Mouse (Mus musculus) midbrain, embryonic 16.5 days (tissue): Measurements from ENCODE around the gene Stambpl1. TPM values are rescaled to one million over a fixed set of nuclear protein-coding genes. Genes with fewer than 3 reads are reported as not detected.

Source experiments
- ATAC-seq: fragments of 200-750 bp; cut with Nextera tagmentation; 2 replicates; pipeline ENCODE4 v1.8.0; 2017; ENCODE audit warnings: moderate TSS enrichment
- H3K27ac ChIP-seq: fragments of 300-500 bp; sonication (generic); 2 replicates; pipeline ENCODE4 v1.5.1; 2014; ENCODE audit warnings: mild to moderate bottlenecking, low read length, mixed read lengths
- H3K27me3 ChIP-seq: fragments of 300-500 bp; sonication (generic); 2 replicates; pipeline ENCODE4 v1.6.1; 2014; ENCODE audit warnings: low read depth, low read length, mixed read lengths; ENCODE audit not compliant: control insufficient read depth, insufficient read depth
- H3K36me3 ChIP-seq: fragments of 300-500 bp; sonication (generic); 2 replicates; pipeline ENCODE4 v1.6.1; 2014; ENCODE audit warnings: mild to moderate bottlenecking, low read length, moderate library complexity, mixed read lengths; ENCODE audit not compliant: control insufficient read depth, insufficient read depth
- H3K4me1 ChIP-seq: fragments of 300-500 bp; sonication (generic); 2 replicates; pipeline ENCODE4 v1.6.1; 2014; ENCODE audit warnings: mild to moderate bottlenecking, low read length, mixed read lengths; ENCODE audit not compliant: control insufficient read depth, insufficient read depth
- H3K4me2 ChIP-seq: fragments of 300-500 bp; sonication (generic); 2 replicates; pipeline ENCODE4 v1.6.1; 2014; ENCODE audit warnings: mild to moderate bottlenecking, low read length, mixed read lengths
- H3K4me3 ChIP-seq: fragments of 300-500 bp; sonication (generic); 2 replicates; pipeline ENCODE4 v1.5.1; 2014; ENCODE audit warnings: low read depth, mild to moderate bottlenecking, low read length, moderate library complexity, mixed read lengths
- H3K9ac ChIP-seq: fragments of 300-500 bp; sonication (generic); 2 replicates; pipeline ENCODE4 v1.6.1; 2014; ENCODE audit warnings: low read depth, low read length, mixed read lengths
- H3K9me3 ChIP-seq: fragments of 300-500 bp; sonication (generic); replicated peaks from 2 replicates; pipeline ENCODE4 v1.6.1; 2014; ENCODE audit warnings: mild to moderate bottlenecking, low read length, mixed read lengths; ENCODE audit not compliant: control insufficient read depth, poor library complexity, severe bottlenecking
- WGBS: fragments of 180-500 bp; shearing (Covaris S2); extraction: QIAGEN DNeasy Blood & Tissue Kit; methylation state at CpG from one replicate; pipeline ENCODE4 v1.1.7; 2014; 5-methylcytosine and 5-hydroxymethylcytosine counted together
- polyA plus RNA-seq: library from polyadenylated mRNA; unstranded; fragments of >200 nt; fragmentation: Nextera tagmentation; extraction: Ambion mirVana; gene quantifications from 2 replicates; pipeline ENCODE4 v1.2.1, GENCODE M21; 2015

Gene Stambpl1
- polyA plus RNA-seq, 1 experiment from 2014 or later, result 22.8 TPM

- H3K4me1 ChIP-seq, result no peaks in the 10 kb centered on the region
- no peak overlapping the region for H3K9ac ChIP-seq
- H3K4me3 ChIP-seq, result no peak overlapping the region
- no peak for ATAC-seq
- no peak overlapping the region for H3K4me2 ChIP-seq
- H3K9me3 ChIP-seq, result no peaks in the 10 kb centered on the region
- H3K36me3 ChIP-seq, result peaks cover 2% of the 10 kb centered on the region
- 91% methylated on average over 5 of the region's 5 CpGs for WGBS
- H3K27ac ChIP-seq, result no peak overlapping the region
- no peaks in the 10 kb centered on the region for H3K27me3 ChIP-seq
These were observed 48.4 kb downstream of the Stambpl1 start for GRCm38 (mm10) chr19:34240273-34241039.

DNA sequence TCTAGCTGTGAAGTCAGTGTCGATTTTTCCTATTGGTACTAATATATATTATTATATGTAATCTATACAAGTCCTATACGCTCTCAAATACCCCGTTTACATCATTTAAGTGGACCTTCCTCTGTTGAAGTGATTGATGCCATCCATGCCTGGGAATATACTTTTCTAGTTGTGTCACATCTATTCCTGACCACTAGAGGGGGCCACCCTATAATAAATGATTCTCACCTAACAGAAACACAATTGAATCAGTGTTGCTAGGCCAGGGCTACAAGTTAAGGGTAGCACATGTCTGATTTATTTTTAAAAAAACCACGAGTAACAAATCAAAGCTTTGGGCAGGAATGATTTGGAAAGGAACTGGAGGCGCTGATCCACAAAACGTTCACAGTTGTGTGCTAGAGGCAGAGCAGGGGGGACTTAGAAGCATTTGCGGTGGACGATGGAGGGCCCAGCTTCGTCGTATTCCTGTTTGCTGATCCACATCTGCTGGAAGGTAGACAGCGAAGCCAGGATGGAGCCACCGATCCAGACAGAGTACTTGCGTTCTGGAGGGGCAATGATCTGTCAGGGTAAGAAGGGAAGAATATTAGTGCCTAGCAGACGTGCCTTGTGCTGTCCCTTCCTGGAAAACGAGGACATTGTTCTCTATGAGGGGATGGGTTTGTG lies 49.4 kb downstream of the Stambpl1 start:
- H3K4me3 ChIP-seq, result no peak overlapping the region
- no peak overlapping the region for H3K9ac ChIP-seq
- H3K36me3 ChIP-seq, result peaks cover 2% of the 10 kb centered on the region
- H3K27me3 ChIP-seq, result no peaks in the 10 kb centered on the region
- WGBS, result 62% methylated on average over 15 of the region's 15 CpGs
- H3K4me1 ChIP-seq, result no peaks in the 10 kb centered on the region
- no peak overlapping the region for H3K27ac ChIP-seq
- no peaks in the 10 kb centered on the region for H3K9me3 ChIP-seq
- ATAC-seq, result 0 out of 2 replicates have a peak, but pooled peaks have one; percentile 6
- H3K4me2 ChIP-seq, result no peak overlapping the region

- no peaks in the 10 kb centered on the region for H3K9me3 ChIP-seq
- H3K27ac ChIP-seq, result no peak overlapping the region
- ATAC-seq, result no peak
- H3K36me3 ChIP-seq, result no peaks in the 10 kb centered on the region; the same call in 1 of the 2 replicates
- no peaks in the 10 kb centered on the region for H3K4me1 ChIP-seq
- H3K4me2 ChIP-seq, result no peak overlapping the region
- H3K4me3 ChIP-seq, result no peak overlapping the region
- no peaks in the 10 kb centered on the region for H3K27me3 ChIP-seq
- no peak overlapping the region for H3K9ac ChIP-seq
These were observed 50.9 kb downstream of the Stambpl1 start for GRCm38 (mm10) chr19:34242925-34243324.

DNA sequence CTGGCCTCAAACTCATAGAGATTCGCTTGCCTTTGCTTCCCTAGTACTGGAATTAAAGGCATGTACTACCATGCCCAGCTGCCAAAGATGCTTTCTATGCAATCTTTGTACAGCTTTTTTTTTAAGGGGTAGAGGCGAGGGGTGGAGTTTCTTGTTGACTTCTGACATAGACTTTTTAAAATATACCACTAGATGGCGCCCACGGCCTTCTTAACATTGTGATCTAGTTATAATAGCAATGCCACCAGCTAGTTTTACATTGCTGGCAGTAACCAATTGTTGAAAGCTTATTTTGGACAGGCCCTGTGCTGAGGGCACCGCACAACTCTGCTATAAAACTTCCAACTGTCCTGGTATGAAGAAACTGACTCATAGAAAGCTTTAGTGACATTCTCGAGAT lies 52.0 kb downstream of the Stambpl1 start:
- Histone ChIP-seq H3K9me3 (no peaks in the 10 kb centered on the region), H3K9ac (no peak overlapping the region), H3K4me1 (no peaks in the 10 kb centered on the region), H3K4me2 (no peak overlapping the region), H3K27ac (no peak overlapping the region), H3K27me3 (no peaks in the 10 kb centered on the region), H3K36me3 (no peaks in the 10 kb centered on the region; the same call in 1 of the 2 replicates), H3K4me3 (no peak overlapping the region)
- ATAC-seq, result peak; percentile 79
- 20% methylated on average over 6 of the region's 6 CpGs for WGBS

DNA sequence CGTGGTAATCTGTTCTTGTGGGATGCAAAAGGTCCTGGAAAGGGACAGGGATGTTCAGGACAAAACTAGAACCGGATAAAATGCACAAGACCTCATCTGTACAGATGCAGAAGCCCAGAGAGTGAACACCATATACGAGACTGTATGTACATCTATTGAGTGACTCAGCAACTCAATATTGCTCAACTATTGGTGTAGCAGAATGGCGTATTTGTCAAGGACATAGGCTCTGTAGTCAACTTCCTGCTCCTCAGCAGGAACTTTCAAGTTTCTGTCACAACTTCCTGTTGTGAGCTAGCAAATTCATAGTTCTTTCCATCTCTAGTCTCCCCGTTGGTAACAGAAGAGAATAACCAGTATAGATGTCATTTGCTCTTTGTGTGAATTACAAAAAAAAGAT lies 56.5 kb downstream of the Stambpl1 start:
- H3K27ac ChIP-seq, result no peak overlapping the region
- H3K4me2 ChIP-seq, result no peak overlapping the region
- no peak overlapping the region for H3K4me3 ChIP-seq
- no peaks in the 10 kb centered on the region for H3K36me3 ChIP-seq
- H3K27me3 ChIP-seq, result no peaks in the 10 kb centered on the region
- H3K4me1 ChIP-seq, result no peaks in the 10 kb centered on the region
- 83% methylated on average over 5 of the region's 5 CpGs for WGBS
- no peak overlapping the region for H3K9ac ChIP-seq
- no peaks in the 10 kb centered on the region for H3K9me3 ChIP-seq
- no peak for ATAC-seq

GRCm38 (mm10) chr19:34250621-34251020 lies 58.6 kb downstream of the Stambpl1 start:
- Histone ChIP-seq H3K27ac (no peak overlapping the region), H3K9me3 (no peaks in the 10 kb centered on the region), H3K27me3 (no peaks in the 10 kb centered on the region), H3K36me3 (no peaks in the 10 kb centered on the region), H3K4me2 (no peak overlapping the region), H3K4me3 (no peak overlapping the region), H3K4me1 (no peaks in the 10 kb centered on the region), H3K9ac (no peak overlapping the region)
- 87% methylated on average over 4 of the region's 4 CpGs for WGBS
- no peak for ATAC-seq

DNA sequence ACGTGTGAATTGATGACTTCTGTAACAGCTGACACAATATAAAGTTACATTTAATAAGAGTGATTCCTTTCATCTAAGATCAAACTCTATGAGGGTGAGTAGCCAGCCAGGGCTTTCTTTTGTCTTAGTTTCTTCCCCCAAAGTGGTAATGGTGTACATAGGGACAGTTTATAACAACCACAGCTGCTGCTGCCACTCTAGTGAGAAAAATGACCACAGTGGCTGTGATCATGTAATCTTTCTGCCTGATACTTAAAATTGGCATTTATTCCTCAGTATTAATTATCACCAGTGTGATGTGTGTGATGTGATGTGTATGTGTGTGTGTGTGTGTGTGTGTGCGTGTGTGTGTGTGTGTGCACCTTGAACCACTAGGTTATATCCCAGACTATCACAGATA lies 59.9 kb downstream of the Stambpl1 start:
- Histone ChIP-seq H3K9ac (no peak overlapping the region), H3K4me1 (no peaks in the 10 kb centered on the region), H3K27me3 (no peaks in the 10 kb centered on the region), H3K4me3 (no peak overlapping the region), H3K4me2 (no peak overlapping the region), H3K27ac (no peak overlapping the region), H3K9me3 (no peaks in the 10 kb centered on the region), H3K36me3 (no peaks in the 10 kb centered on the region)
- 89% methylated on average over 2 of the region's 2 CpGs for WGBS
- no peak for ATAC-seq

GRCm38 (mm10) chr19:34252450-34252849 lies 60.4 kb downstream of the Stambpl1 start:
- H3K4me3 ChIP-seq, result no peak overlapping the region
- H3K4me2 ChIP-seq, result no peak overlapping the region
- H3K9me3 ChIP-seq, result no peaks in the 10 kb centered on the region
- no peaks in the 10 kb centered on the region for H3K27me3 ChIP-seq
- H3K9ac ChIP-seq, result no peak overlapping the region
- H3K27ac ChIP-seq, result no peak overlapping the region
- H3K36me3 ChIP-seq, result no peaks in the 10 kb centered on the region
- no peaks in the 10 kb centered on the region for H3K4me1 ChIP-seq
- ATAC-seq, result no peak
- WGBS, result 86% methylated on average over 9 of the region's 9 CpGs

DNA sequence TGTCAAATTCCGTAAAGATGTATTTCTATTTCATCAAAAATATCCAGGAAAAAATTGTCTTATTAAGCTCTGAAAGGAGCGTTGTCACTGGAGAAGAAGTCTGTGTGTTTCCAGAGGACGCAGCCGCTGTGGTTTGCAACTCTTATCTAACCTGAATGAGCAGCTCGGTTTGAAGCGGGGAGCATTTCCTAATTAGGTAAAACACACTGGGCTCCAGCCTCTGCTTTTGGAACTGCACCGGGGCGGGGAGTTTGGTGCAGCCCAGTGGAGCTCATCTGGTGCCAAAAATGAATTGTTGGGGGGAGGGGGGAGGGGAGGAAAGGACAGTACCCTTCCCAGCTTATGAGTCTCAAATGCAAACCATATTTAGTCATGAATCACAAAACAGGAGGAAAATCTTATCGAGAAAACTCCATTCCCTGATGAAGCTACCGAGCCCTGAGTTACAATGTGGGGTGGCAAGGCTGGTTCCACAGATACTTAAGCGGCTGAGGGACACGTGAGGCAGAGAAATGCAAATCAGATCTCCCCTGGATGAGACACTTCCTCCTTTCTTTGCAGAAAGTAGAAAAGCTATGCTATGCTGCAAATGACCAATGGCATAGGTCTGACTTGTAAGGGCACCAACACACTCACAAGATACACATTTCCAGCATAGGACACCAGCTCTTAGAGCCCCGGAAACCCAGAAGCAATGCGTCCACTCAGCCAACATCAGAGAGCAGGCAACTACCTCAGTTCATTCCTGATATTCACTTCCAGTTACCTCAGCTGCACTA lies 62.3 kb downstream of the Stambpl1 start:
- no peak overlapping the region for H3K9ac ChIP-seq
- no peak overlapping the region for H3K4me3 ChIP-seq
- peak overlapping the region; percentile 19; the same call in 1 of the 2 replicates for H3K4me2 ChIP-seq
- no peaks in the 10 kb centered on the region for H3K36me3 ChIP-seq
- H3K4me1 ChIP-seq, result no peaks in the 10 kb centered on the region
- 50% methylated on average over 14 of the region's 14 CpGs for WGBS
- ATAC-seq, result no peak
- H3K27me3 ChIP-seq, result no peaks in the 10 kb centered on the region
- H3K27ac ChIP-seq, result no peak overlapping the region
- H3K9me3 ChIP-seq, result no peaks in the 10 kb centered on the region
